Mouse (Mus musculus): ENCODE data around the gene Prdx1.

Prdx1 gene

DNA sequence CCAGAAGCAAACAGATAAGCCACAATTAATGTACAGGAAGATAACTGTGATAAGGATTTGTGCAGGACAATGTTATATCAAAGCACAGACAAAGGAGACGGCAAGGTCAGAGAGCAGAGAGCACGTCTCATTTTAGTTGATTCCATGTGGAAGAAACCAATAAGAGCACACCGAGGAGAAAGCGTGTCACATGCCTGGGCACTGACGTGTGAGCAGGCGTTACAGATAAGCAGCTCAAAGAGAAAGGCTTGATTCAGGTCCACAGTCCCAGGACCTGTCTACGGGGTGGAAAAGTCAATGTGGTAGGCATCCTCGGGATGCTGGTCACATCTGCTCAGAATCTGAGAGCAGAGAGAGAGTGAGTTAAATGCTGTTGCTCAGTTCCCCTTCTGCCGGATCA lies 45.7 kb downstream of the Prdx1 start:
- no peak for DNase-seq

DNA sequence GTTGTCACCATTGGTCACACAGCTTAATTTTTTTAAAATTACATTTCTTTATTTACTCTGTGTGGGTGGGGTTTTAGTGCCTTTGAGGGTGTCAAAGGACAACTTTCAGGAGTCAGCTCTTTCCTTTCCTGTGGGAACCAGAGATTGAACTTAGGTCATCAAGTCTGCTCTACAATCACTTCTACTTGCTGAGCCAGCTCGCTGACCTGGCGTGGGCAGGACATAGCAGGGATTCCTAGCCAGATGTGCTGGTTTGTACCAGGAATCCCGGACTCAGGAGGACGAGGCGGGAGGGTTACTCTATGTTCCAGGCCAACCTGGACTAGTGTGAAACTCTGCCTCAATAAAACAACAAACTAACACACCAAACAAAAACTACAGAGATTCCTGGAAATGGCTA lies 47.0 kb downstream of the Prdx1 start:
- DNase-seq, result no peak

DNA sequence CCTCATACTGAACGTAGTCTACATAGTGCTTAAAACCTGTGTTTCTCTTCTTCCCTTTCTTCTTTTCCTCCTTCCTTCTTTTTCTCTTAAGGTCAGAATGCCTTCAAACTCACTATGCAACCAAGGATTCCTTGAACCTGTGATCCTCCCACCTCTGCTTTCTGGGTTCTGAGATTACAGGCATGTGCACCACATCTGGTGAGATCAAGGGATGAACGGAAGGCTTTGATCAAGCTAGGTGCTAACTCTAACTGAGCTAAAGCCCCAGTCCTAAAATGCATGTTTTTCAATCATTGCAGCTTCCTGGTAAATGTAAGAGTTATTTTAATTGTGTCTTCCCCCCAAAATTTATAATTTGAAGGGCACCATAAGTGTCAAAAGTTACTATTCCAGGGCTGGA lies 49.7 kb downstream of the Prdx1 start:
- no peak for DNase-seq

DNA sequence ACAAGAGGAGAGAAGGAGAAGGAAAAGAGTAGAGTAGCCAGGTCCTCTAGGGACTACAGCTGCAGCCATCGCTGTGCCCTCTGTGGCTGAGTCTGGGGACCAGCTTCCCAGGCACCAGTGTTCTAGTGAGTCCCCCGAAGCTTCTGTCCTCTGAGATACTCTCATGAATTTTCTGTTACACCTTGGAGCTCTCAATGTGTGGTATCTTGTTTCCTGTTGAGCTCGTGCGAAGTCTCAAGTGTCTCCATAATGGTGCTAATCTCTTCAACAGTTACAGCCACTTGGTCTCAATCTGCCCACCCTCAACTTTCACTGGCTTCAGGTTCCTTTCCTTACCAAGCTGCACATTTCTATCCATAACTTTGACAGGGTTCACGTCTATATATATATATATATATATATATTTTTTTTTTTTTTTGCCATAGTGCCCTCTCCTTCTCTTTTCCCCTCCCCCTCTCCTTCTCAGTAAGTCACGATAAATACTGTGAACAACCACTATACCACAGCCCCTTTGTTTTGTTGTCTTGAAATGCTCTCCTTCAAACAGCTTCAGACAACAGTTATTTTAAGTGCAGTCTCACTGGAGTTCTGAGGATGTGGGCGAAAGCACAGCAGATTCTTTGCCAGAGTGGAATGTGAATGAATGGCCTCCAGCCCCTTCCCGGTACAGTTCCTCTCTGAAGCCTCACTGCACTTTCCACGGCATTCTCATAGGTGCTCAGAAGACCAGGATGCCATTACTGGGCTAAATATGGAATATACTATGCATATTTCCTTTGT lies 53.8 kb downstream of the Prdx1 start:
- DNase-seq, result no peak

DNA sequence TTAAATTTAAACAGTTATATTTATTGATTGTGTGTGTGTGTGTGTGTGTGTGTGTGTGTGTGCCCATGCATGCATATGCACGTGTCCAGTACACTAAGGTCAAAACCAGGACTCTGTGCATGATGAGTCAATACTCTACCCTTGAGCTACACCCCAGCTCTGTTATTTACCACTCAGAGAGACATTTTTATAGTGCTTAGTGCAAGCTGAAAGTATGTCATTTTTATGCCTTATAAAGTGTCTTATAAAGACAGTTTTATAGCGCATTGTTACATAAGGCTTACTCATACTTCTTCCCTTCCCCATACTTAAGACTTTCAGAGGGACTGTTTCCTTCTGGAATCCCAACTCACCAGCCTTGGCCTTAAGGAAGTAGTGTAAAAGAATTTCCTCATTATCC lies 64.4 kb downstream of the Prdx1 start:
- DNase-seq, result no peak
